Comparison of ENCODE assay signal across 9 mouse cellular contexts in the genomic region with DNA sequence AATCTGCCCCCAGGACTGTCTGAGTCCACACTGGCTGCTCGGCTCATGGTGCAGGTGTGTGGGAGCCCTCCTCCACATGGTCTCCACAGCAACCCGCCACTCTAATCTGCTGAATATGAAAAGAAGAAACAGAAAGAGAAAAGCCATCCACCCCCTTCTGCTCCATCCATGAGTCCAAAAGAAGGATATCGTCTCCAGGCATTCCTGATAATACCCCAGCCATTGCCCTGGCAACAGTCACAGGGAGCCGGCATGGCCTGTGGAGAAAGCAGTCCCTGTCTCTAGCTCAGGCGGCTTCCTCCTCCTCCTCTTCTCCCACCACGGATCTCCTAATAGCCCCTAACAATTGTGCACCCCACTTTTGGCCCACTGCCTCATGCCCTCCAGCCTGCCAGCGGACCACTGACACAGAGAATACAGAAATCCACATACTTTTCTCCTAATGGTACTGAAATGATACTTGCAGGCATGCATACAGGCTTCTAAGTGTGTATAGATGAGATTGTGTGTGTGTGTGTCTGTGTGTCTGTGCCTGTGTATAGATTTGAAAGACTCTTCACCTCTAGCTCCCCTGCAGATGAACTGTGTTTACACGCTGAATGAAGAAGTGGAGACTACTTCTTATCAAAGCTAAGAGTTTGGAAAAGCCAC.
A peak's percentile ranks its signal among the peaks of the same experiment; 100 is the strongest.
DNase-seq lines count a peak whose midpoint lies in the region; ATAC-seq and TF ChIP-seq lines count a peak whose summit lies in the region.
"Had no signal": no experiment of that assay in that cellular context is flagged by ENCODE, and none has a peak within 500 bp of the region (broad histone marks: within the 10 kb centered on the region; RNA-seq: fewer than 3 reads in every experiment).

No protein-coding gene starts in this region.

- H3K9me3 ChIP-seq in kidney, embryonic 15.5 days (replicated peaks), result no peaks in the 10 kb centered on the region
- no peaks in the 10 kb centered on the region for H3K9me3 ChIP-seq in heart, embryonic 15.5 days (replicated peaks)
- H3K9me3 ChIP-seq in neural tube, embryonic 13.5 days, result no peaks in the 10 kb centered on the region

- no peak overlapping the region for H3K4me3 ChIP-seq in kidney, embryonic 15.5 days (replicated peaks)
- no peak overlapping the region for H3K4me3 ChIP-seq in kidney, adult 2 months (ENCODE audit: insufficient read depth, low read depth, low read length)
- no peak overlapping the region for H3K4me3 ChIP-seq in heart, embryonic 15.5 days
- peak overlapping the region; percentile 19; the same call in 1 of the 2 replicates for H3K4me3 ChIP-seq in left cerebral cortex, adult 2 months
- H3K4me3 ChIP-seq in neural tube, embryonic 13.5 days, result no peak overlapping the region

- ATAC-seq in kidney, embryonic 15.5 days (replicated peaks; ENCODE audit: low FRiP score), result peak; percentile 27; the same call in 1 of the 2 replicates
- ATAC-seq in heart, embryonic 15.5 days (replicated peaks; ENCODE audit: insufficient number of reproducible peaks, insufficient read depth, low FRiP score, low read depth), result peak; percentile 50; the same call in 1 of the 2 replicates
- ATAC-seq in neural tube, embryonic 13.5 days (ENCODE audit: low read depth), result peak; percentile 96

- H3K36me3 ChIP-seq in kidney, embryonic 15.5 days, result no peaks in the 10 kb centered on the region
- H3K36me3 ChIP-seq in kidney, adult 2 months (ENCODE audit: control insufficient read depth, insufficient read depth, low read length), result no peaks in the 10 kb centered on the region
- H3K36me3 ChIP-seq in heart, embryonic 15.5 days, result no peaks in the 10 kb centered on the region
- H3K36me3 ChIP-seq in neural tube, embryonic 13.5 days, result no peaks in the 10 kb centered on the region
- H3K36me3 ChIP-seq: G1E had no signal

- H3K9ac ChIP-seq in kidney, embryonic 15.5 days, result no peak overlapping the region
- H3K9ac ChIP-seq in heart, embryonic 15.5 days, result 0 out of 2 replicates have a peak overlapping the region, but pooled peaks have one; percentile 27
- peak overlapping the region; percentile 38; the same call in 1 of the 2 replicates for H3K9ac ChIP-seq in neural tube, embryonic 13.5 days

- TF ChIP-seq CTCF in kidney, adult 2 months (conservative IDR thresholded peaks at IDR 0.05; ENCODE audit: insufficient read depth, insufficient read length, low read depth, low read length), result no peak
- no peak for TF ChIP-seq CTCF in left cerebral cortex, adult 2 months (IDR thresholded peaks at IDR 0.05)

- peak overlapping the region; percentile 43 for H3K4me2 ChIP-seq in kidney, embryonic 15.5 days
- peak overlapping the region; percentile 1; the same call in 1 of the 2 replicates for H3K4me2 ChIP-seq in heart, embryonic 15.5 days
- H3K4me2 ChIP-seq in neural tube, embryonic 13.5 days, result peak overlapping the region; percentile 38

- intact Hi-C loops in left cerebral cortex, adult 2 months (cut with DNase I), result loop anchor here (2.0 to 10.0 kb wide), 2 partner anchors 21 to 761 kb away; no protein-coding TSS in a partner anchor

- DNase-seq in kidney, adult 2 months, result no peak
- DNase-seq in embryo, embryonic 9.5 days (ENCODE audit: extremely low spot score), result peak; percentile 64
- peak; percentile 37 for DNase-seq in left cerebral cortex, adult 2 months (ENCODE audit: extremely low spot score in 1 of 2, low spot score in 2 of 2)
- DNase-seq in urinary bladder, postnatal 25 days (ENCODE audit: low spot score), result no peak
- DNase-seq in gastrocnemius, postnatal 25 days, result no peak

- 32% methylated on average over 8 of the region's 8 CpGs for WGBS in kidney, embryonic 15.5 days
- 66% methylated on average over 8 of the region's 8 CpGs for WGBS in kidney, adult 2 months
- WGBS in heart, embryonic 15.5 days, result 29% methylated on average over 8 of the region's 8 CpGs
- WGBS in neural tube, embryonic 13.5 days, result 5% methylated on average over 8 of the region's 8 CpGs

- H3K27ac ChIP-seq in kidney, embryonic 15.5 days, result peak overlapping the region; percentile 81
- no peak overlapping the region for H3K27ac ChIP-seq in kidney, adult 2 months (ENCODE audit: insufficient read depth, low read depth, low read length)
- peak overlapping the region; percentile 75 for H3K27ac ChIP-seq in heart, embryonic 15.5 days
- H3K27ac ChIP-seq in left cerebral cortex, adult 2 months, result peak overlapping the region; percentile 45
- H3K27ac ChIP-seq in neural tube, embryonic 13.5 days (replicated peaks), result peak overlapping the region; percentile 88

- no peaks in the 10 kb centered on the region for H3K27me3 ChIP-seq in kidney, embryonic 15.5 days
- H3K27me3 ChIP-seq in kidney, adult 2 months (replicated peaks; ENCODE audit: control insufficient read depth, insufficient read depth, low read length), result no peaks in the 10 kb centered on the region
- H3K27me3 ChIP-seq in heart, embryonic 15.5 days, result no peaks in the 10 kb centered on the region
- no peaks in the 10 kb centered on the region for H3K27me3 ChIP-seq in neural tube, embryonic 13.5 days

- peaks cover 16% of the 10 kb centered on the region for H3K4me1 ChIP-seq in kidney, embryonic 15.5 days
- H3K4me1 ChIP-seq in kidney, adult 2 months (ENCODE audit: control insufficient read depth, insufficient read depth, low read length), result no peaks in the 10 kb centered on the region
- peaks cover 19% of the 10 kb centered on the region for H3K4me1 ChIP-seq in heart, embryonic 15.5 days (replicated peaks)
- H3K4me1 ChIP-seq in neural tube, embryonic 13.5 days (replicated peaks), result peaks cover 23% of the 10 kb centered on the region

- no peak for TF ChIP-seq POLR2A in kidney, adult 2 months (IDR thresholded peaks at IDR 0.05; ENCODE audit: low read depth, low read length)

Comparison
In these comparisons a context has a peak if more than half of its experiments do, and no peak if none do; other contexts are left out.
1. ATAC-seq: peak in every context shown above with its lines; median percentile 96 in neural tube, embryonic 13.5 days; 50 in heart, embryonic 15.5 days; 27 in kidney, embryonic 15.5 days.
2. DNase-seq: peak in embryo, embryonic 9.5 days (single experiment) and left cerebral cortex, adult 2 months (2 of 2); none in kidney, adult 2 months (single experiment), urinary bladder, postnatal 25 days (single experiment) and gastrocnemius, postnatal 25 days (single experiment).
3. Peak in every context shown above with its lines, with median percentiles within 50 percentile points of each other: H3K4me2 ChIP-seq.